In genomic region chr16:10957794-10958193, GRCm38 (mm10) we compare ENCODE assay signal across 20 mouse cellular contexts.
DNase-seq lines count a peak whose midpoint lies in the region; ATAC-seq lines count a peak whose summit lies in the region.
"Had no signal": no experiment of that assay in that cellular context is flagged by ENCODE, and none has a peak within 500 bp of the region (broad histone marks: within the 10 kb centered on the region; RNA-seq: fewer than 3 reads in every experiment).

No protein-coding gene starts in this region.

- H3K9ac ChIP-seq in midbrain, embryonic 13.5 days (replicated peaks) = no peak overlapping the region; the same call in 1 of the 2 replicates
- H3K9ac ChIP-seq in midbrain, embryonic 15.5 days = no peak overlapping the region
- no peak overlapping the region for H3K9ac ChIP-seq in forebrain, embryonic 15.5 days (replicated peaks)
- H3K9ac ChIP-seq in midbrain, embryonic 16.5 days (ENCODE audit: low read depth, low read length) = no peak overlapping the region
- H3K9ac ChIP-seq: midbrain, embryonic 12.5 days; neural tube, embryonic 12.5 days had no signal

- H3K27ac ChIP-seq in midbrain, embryonic 13.5 days = peak overlapping the region; percentile 74
- no peak overlapping the region for H3K27ac ChIP-seq in midbrain, embryonic 15.5 days
- peak overlapping the region; percentile 54 for H3K27ac ChIP-seq in embryonic facial prominence, embryonic 10.5 days (replicated peaks)
- H3K27ac ChIP-seq in forebrain, embryonic 15.5 days (replicated peaks) = peak overlapping the region; percentile 75
- H3K27ac ChIP-seq in midbrain, embryonic 16.5 days (ENCODE audit: low read length) = 0 out of 2 replicates have a peak overlapping the region, but pooled peaks have one; percentile 40
- H3K27ac ChIP-seq: heart, embryonic 10.5 days; neural tube, embryonic 12.5 days had no signal

- WGBS in midbrain, embryonic 13.5 days = 78% methylated on average over 3 of the region's 3 CpGs
- 77% methylated on average over 3 of the region's 3 CpGs for WGBS in midbrain, embryonic 15.5 days
- 80% methylated on average over 3 of the region's 3 CpGs for WGBS in embryonic facial prominence, embryonic 10.5 days
- WGBS in forebrain, embryonic 15.5 days = 74% methylated on average over 3 of the region's 3 CpGs
- 73% methylated on average over 3 of the region's 3 CpGs for WGBS in midbrain, embryonic 16.5 days

- no peaks in the 10 kb centered on the region for H3K9me3 ChIP-seq in midbrain, embryonic 13.5 days
- H3K9me3 ChIP-seq in midbrain, embryonic 15.5 days = no peaks in the 10 kb centered on the region
- no peaks in the 10 kb centered on the region for H3K9me3 ChIP-seq in embryonic facial prominence, embryonic 10.5 days
- no peaks in the 10 kb centered on the region for H3K9me3 ChIP-seq in forebrain, embryonic 15.5 days
- H3K9me3 ChIP-seq in midbrain, embryonic 16.5 days (replicated peaks; ENCODE audit: control insufficient read depth, low read length, poor library complexity, severe bottlenecking) = no peaks in the 10 kb centered on the region; the same call in 1 of the 2 replicates
- H3K9me3 ChIP-seq: heart, embryonic 10.5 days; midbrain, embryonic 12.5 days; neural tube, embryonic 12.5 days had no signal

- H3K27me3 ChIP-seq in midbrain, embryonic 13.5 days = no peaks in the 10 kb centered on the region
- no peaks in the 10 kb centered on the region for H3K27me3 ChIP-seq in midbrain, embryonic 15.5 days (replicated peaks)
- H3K27me3 ChIP-seq in embryonic facial prominence, embryonic 10.5 days (replicated peaks; ENCODE audit: low read depth, poor library complexity, severe bottlenecking) = no peaks in the 10 kb centered on the region
- H3K27me3 ChIP-seq in forebrain, embryonic 15.5 days = no peaks in the 10 kb centered on the region
- H3K27me3 ChIP-seq in midbrain, embryonic 16.5 days (ENCODE audit: control insufficient read depth, insufficient read depth, low read depth, low read length) = no peaks in the 10 kb centered on the region
- H3K27me3 ChIP-seq: midbrain, embryonic 12.5 days; neural tube, embryonic 12.5 days had no signal

- peaks cover 7% of the 10 kb centered on the region; the same call in 1 of the 2 replicates for H3K36me3 ChIP-seq in midbrain, embryonic 13.5 days
- no peaks in the 10 kb centered on the region for H3K36me3 ChIP-seq in midbrain, embryonic 15.5 days (replicated peaks)
- H3K36me3 ChIP-seq in embryonic facial prominence, embryonic 10.5 days (replicated peaks) = peaks cover 74% of the 10 kb centered on the region
- H3K36me3 ChIP-seq in forebrain, embryonic 15.5 days = no peaks in the 10 kb centered on the region
- H3K36me3 ChIP-seq in midbrain, embryonic 16.5 days (ENCODE audit: control insufficient read depth, insufficient read depth, low read length) = no peaks in the 10 kb centered on the region

- H3K4me2 ChIP-seq in midbrain, embryonic 13.5 days (replicated peaks) = no peak overlapping the region
- H3K4me2 ChIP-seq in midbrain, embryonic 15.5 days = no peak overlapping the region
- no peak overlapping the region for H3K4me2 ChIP-seq in forebrain, embryonic 15.5 days (replicated peaks)
- H3K4me2 ChIP-seq in midbrain, embryonic 16.5 days (ENCODE audit: low read length) = no peak overlapping the region
- H3K4me2 ChIP-seq: liver, embryonic 11.5 days; midbrain, embryonic 12.5 days; neural tube, embryonic 12.5 days had no signal

- 0 out of 2 replicates have a peak, but pooled peaks have one; percentile 16 for ATAC-seq in midbrain, embryonic 13.5 days
- ATAC-seq in midbrain, embryonic 15.5 days (replicated peaks) = no peak
- ATAC-seq in forebrain, embryonic 15.5 days (replicated peaks) = 0 out of 2 replicates have a peak, but pooled peaks have one; percentile 21
- ATAC-seq in midbrain, embryonic 16.5 days = no peak
- ATAC-seq: inflammation-experienced regulatory T-cells, adult 6 months had no signal

- no peak for DNase-seq in embryonic facial prominence, embryonic 10.5 days (ENCODE audit: low spot score)
- no peak for DNase-seq in thymus, postnatal 10 days (ENCODE audit: low spot score in 2 of 2)
- no peak for DNase-seq in yolk sac, embryonic 10.5 days (ENCODE audit: low spot score)
- DNase-seq in right cerebral cortex, postnatal 14 days = no peak
- DNase-seq: adrenal gland, postnatal 14 days; cerebellum, adult 8-10 months; gastrocnemius, postnatal 36 days; heart, postnatal 10 days; left cerebral cortex, postnatal 4 days; lung, adult 2 months; thymus, postnatal 25 days had no signal

- no peak overlapping the region for H3K4me3 ChIP-seq in midbrain, embryonic 13.5 days (replicated peaks)
- no peak overlapping the region for H3K4me3 ChIP-seq in midbrain, embryonic 15.5 days
- no peak overlapping the region for H3K4me3 ChIP-seq in embryonic facial prominence, embryonic 10.5 days
- H3K4me3 ChIP-seq in forebrain, embryonic 15.5 days = no peak overlapping the region
- H3K4me3 ChIP-seq in midbrain, embryonic 16.5 days (ENCODE audit: low read depth, low read length) = no peak overlapping the region
- H3K4me3 ChIP-seq: heart, embryonic 10.5 days; midbrain, embryonic 12.5 days; neural tube, embryonic 12.5 days had no signal

- peaks cover 33% of the 10 kb centered on the region for H3K4me1 ChIP-seq in midbrain, embryonic 13.5 days (replicated peaks)
- peaks cover 9% of the 10 kb centered on the region; the same call in 1 of the 2 replicates for H3K4me1 ChIP-seq in midbrain, embryonic 15.5 days
- H3K4me1 ChIP-seq in embryonic facial prominence, embryonic 10.5 days = peaks cover 25% of the 10 kb centered on the region
- peaks cover 33% of the 10 kb centered on the region for H3K4me1 ChIP-seq in forebrain, embryonic 15.5 days
- peaks cover 13% of the 10 kb centered on the region for H3K4me1 ChIP-seq in midbrain, embryonic 16.5 days (ENCODE audit: control insufficient read depth, insufficient read depth, low read length)

Comparison
In these comparisons a context has a peak if more than half of its experiments do, and no peak if none do; other contexts are left out.
1. ATAC-seq: peak in midbrain, embryonic 13.5 days (single experiment) and forebrain, embryonic 15.5 days (single experiment); none in midbrain, embryonic 15.5 days (single experiment) and midbrain, embryonic 16.5 days (single experiment).